Mouse (Mus musculus): ENCODE measurements at regions not wholly inside any gene's neighbourhood (a gene's known extent, or its start where the extent isn't known, plus 50 kb on each side); places are given as distances from the start of the nearest gene placed in this dataset.

DNA sequence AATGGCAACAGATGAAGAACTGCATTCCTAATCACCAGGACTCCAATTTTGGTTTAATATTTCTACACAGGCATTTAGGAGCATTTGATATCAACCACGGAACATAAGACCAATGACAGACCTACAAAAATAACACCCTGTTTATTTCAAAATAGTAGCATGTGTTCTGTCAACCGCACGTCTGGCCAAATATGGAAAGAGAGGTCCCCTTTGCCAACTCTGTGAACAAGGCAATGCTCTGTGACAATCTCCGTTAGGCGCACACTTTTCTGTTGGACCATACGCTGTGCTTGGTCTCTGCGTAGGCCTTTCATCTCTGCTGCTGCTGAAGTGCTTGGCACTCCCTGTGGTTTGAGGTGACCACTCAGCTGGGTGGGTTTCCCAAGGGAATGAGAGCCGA lies 173.2 kb downstream of the Gadd45g start:
- TF ChIP-seq CTCF (IDR thresholded peaks at IDR 0.05; ENCODE audit: insufficient read depth, low read depth, low read length) (no peak), POLR2A (IDR thresholded peaks at IDR 0.05; ENCODE audit: insufficient read depth, low read depth, low read length) (no peak)

Data from olfactory bulb, adult 2 months (tissue).